In genomic region chr19:26604755-26605300, GRCm38 (mm10) we compare ENCODE assay signal across 8 mouse cellular contexts. TPM values are rescaled to one million over a fixed set of nuclear protein-coding genes. Genes with fewer than 3 reads are reported as not detected.
DNase-seq lines count a peak whose midpoint lies in the region; ATAC-seq and TF ChIP-seq lines count a peak whose summit lies in the region.

Gene Smarca2 (plus strand): TSS chr19:26605050.

- peaks cover 75% of the 10 kb centered on the region for H3K27me3 ChIP-seq in E14TG2a.4 (ENCODE audit: insufficient read depth, low read length)
- peaks cover 30% of the 10 kb centered on the region for H3K27me3 ChIP-seq in forebrain, embryonic 13.5 days
- H3K27me3 ChIP-seq in heart, postnatal 0 days (ENCODE audit: control insufficient read depth, insufficient read depth, low read length) = no peaks in the 10 kb centered on the region
- peaks cover 76% of the 10 kb centered on the region for H3K27me3 ChIP-seq in liver, embryonic 15.5 days
- peaks cover 30% of the 10 kb centered on the region for H3K27me3 ChIP-seq in neural tube, embryonic 11.5 days (ENCODE audit: control insufficient read depth, insufficient read depth, low read length)
- no peaks in the 10 kb centered on the region for H3K27me3 ChIP-seq in stomach, embryonic 16.5 days (ENCODE audit: control insufficient read depth, insufficient read depth, low read length)

- H3K4me2 ChIP-seq in forebrain, embryonic 13.5 days = peak within 1 kb of the TSS; percentile 100
- H3K4me2 ChIP-seq in heart, postnatal 0 days (ENCODE audit: low read depth, low read length) = peak within 1 kb of the TSS; percentile 99
- peak within 1 kb of the TSS; percentile 94 for H3K4me2 ChIP-seq in liver, embryonic 15.5 days
- H3K4me2 ChIP-seq in neural tube, embryonic 11.5 days (ENCODE audit: low read depth) = peak within 1 kb of the TSS; percentile 100
- peak within 1 kb of the TSS; percentile 98 for H3K4me2 ChIP-seq in stomach, embryonic 16.5 days (ENCODE audit: low read depth, low read length)

- peaks cover 28% of the 10 kb centered on the region for H3K4me1 ChIP-seq in E14TG2a.4 (replicated peaks; ENCODE audit: low read depth, low read length)
- peaks cover 34% of the 10 kb centered on the region for H3K4me1 ChIP-seq in forebrain, embryonic 13.5 days
- H3K4me1 ChIP-seq in heart, postnatal 0 days (ENCODE audit: control insufficient read depth, insufficient read depth) = peaks cover 11% of the 10 kb centered on the region
- peaks cover 29% of the 10 kb centered on the region for H3K4me1 ChIP-seq in liver, embryonic 15.5 days (replicated peaks)
- H3K4me1 ChIP-seq in neural tube, embryonic 11.5 days (ENCODE audit: control insufficient read depth, insufficient read depth, low read length) = peaks cover 14% of the 10 kb centered on the region
- 0 out of 2 replicates have a peak, but pooled peaks cover 7% of the 10 kb centered on the region for H3K4me1 ChIP-seq in stomach, embryonic 16.5 days (ENCODE audit: control insufficient read depth, insufficient read depth, low read length)

- no peaks in the 10 kb centered on the region for H3K36me3 ChIP-seq in E14TG2a.4 (ENCODE audit: insufficient read depth, low read length)
- H3K36me3 ChIP-seq in forebrain, embryonic 13.5 days (ENCODE audit: poor library complexity, severe bottlenecking) = no peaks in the 10 kb centered on the region
- no peaks in the 10 kb centered on the region for H3K36me3 ChIP-seq in heart, postnatal 0 days (replicated peaks; ENCODE audit: control insufficient read depth, insufficient read depth, low read length)
- no peaks in the 10 kb centered on the region for H3K36me3 ChIP-seq in liver, embryonic 15.5 days (replicated peaks)
- H3K36me3 ChIP-seq in neural tube, embryonic 11.5 days (ENCODE audit: control insufficient read depth, insufficient read depth, low read length) = no peaks in the 10 kb centered on the region
- H3K36me3 ChIP-seq in stomach, embryonic 16.5 days (ENCODE audit: control insufficient read depth, insufficient read depth, low read length) = no peaks in the 10 kb centered on the region

- no peak for TF ChIP-seq EP300 in heart, postnatal 0 days (IDR thresholded peaks at IDR 0.05; ENCODE audit: low read depth)

- peaks cover 23% of the 10 kb centered on the region for H3K9me3 ChIP-seq in E14TG2a.4 (ENCODE audit: low read length)
- no peaks in the 10 kb centered on the region for H3K9me3 ChIP-seq in forebrain, embryonic 13.5 days (replicated peaks)
- H3K9me3 ChIP-seq in heart, postnatal 0 days (replicated peaks; ENCODE audit: control insufficient read depth, low read length) = no peaks in the 10 kb centered on the region
- no peaks in the 10 kb centered on the region for H3K9me3 ChIP-seq in liver, embryonic 15.5 days (replicated peaks)
- H3K9me3 ChIP-seq in neural tube, embryonic 11.5 days (ENCODE audit: control insufficient read depth, low read length) = no peaks in the 10 kb centered on the region
- no peaks in the 10 kb centered on the region for H3K9me3 ChIP-seq in stomach, embryonic 16.5 days (replicated peaks; ENCODE audit: control insufficient read depth, low read length)

- ATAC-seq in cerebellum, adult (ENCODE audit: insufficient number of reproducible peaks, low FRiP score, low TSS enrichment) = peak; percentile 91
- ATAC-seq in forebrain, embryonic 13.5 days = peak; percentile 98
- peak; percentile 92 for ATAC-seq in heart, postnatal 0 days (ENCODE audit: insufficient read depth, low read depth)
- ATAC-seq in liver, embryonic 15.5 days (ENCODE audit: insufficient read depth) = peak; percentile 91
- ATAC-seq in neural tube, embryonic 11.5 days (ENCODE audit: insufficient read depth, low FRiP score, low TSS enrichment) = peak; percentile 90
- ATAC-seq in stomach, embryonic 16.5 days (ENCODE audit: insufficient read depth, low FRiP score) = peak; percentile 94

- under 1% methylated on average over 45 of the region's 45 CpGs for WGBS in forebrain, embryonic 13.5 days
- under 1% methylated on average over 44 of the region's 45 CpGs for WGBS in heart, postnatal 0 days
- WGBS in liver, embryonic 15.5 days (ENCODE audit: insufficient replicate concordance) = under 1% methylated on average over 45 of the region's 45 CpGs
- WGBS in neural tube, embryonic 11.5 days = 0% methylated on average over 45 of the region's 45 CpGs
- WGBS in stomach, embryonic 16.5 days = under 1% methylated on average over 45 of the region's 45 CpGs

- no peak for TF ChIP-seq CTCF in E14TG2a.4 (conservative IDR thresholded peaks at IDR 0.05; ENCODE audit: low read length)
- TF ChIP-seq CTCF in heart, postnatal 0 days (IDR thresholded peaks at IDR 0.05; ENCODE audit: low read depth) = no peak

- peak; percentile 96 for DNase-seq in heart, postnatal 0 days (ENCODE audit: low spot score)
- DNase-seq in kidney, postnatal 4 days = peak; percentile 97 to 99
- peak; percentile 97 for DNase-seq in neural tube, embryonic 11.5 days (ENCODE audit: low spot score)

- peak within 1 kb of the TSS; percentile 74 for H3K9ac ChIP-seq in forebrain, embryonic 13.5 days
- H3K9ac ChIP-seq in heart, postnatal 0 days (replicated peaks; ENCODE audit: low read depth, low read length) = peak within 1 kb of the TSS; percentile 65
- H3K9ac ChIP-seq in liver, embryonic 15.5 days = peak within 1 kb of the TSS; percentile 55
- peak within 1 kb of the TSS; percentile 36 for H3K9ac ChIP-seq in neural tube, embryonic 11.5 days (ENCODE audit: low read length)
- H3K9ac ChIP-seq in stomach, embryonic 16.5 days (ENCODE audit: low read length) = peak within 1 kb of the TSS; percentile 88

- H3K27ac ChIP-seq in forebrain, embryonic 13.5 days = peak within 1 kb of the TSS; percentile 92
- peak within 1 kb of the TSS; percentile 96 for H3K27ac ChIP-seq in heart, postnatal 0 days (ENCODE audit: low read depth)
- peak within 1 kb of the TSS; percentile 64 for H3K27ac ChIP-seq in liver, embryonic 15.5 days (replicated peaks)
- H3K27ac ChIP-seq in neural tube, embryonic 11.5 days (ENCODE audit: low read depth, low read length) = no peak within 1 kb of the TSS
- H3K27ac ChIP-seq in stomach, embryonic 16.5 days (ENCODE audit: low read length) = peak within 1 kb of the TSS; percentile 98

- peak within 1 kb of the TSS; percentile 83 for H3K4me3 ChIP-seq in E14TG2a.4 (replicated peaks; ENCODE audit: low read length)
- H3K4me3 ChIP-seq in forebrain, embryonic 13.5 days = peak within 1 kb of the TSS; percentile 75
- peak within 1 kb of the TSS; percentile 77 for H3K4me3 ChIP-seq in heart, postnatal 0 days (ENCODE audit: low read depth, low read length)
- peak within 1 kb of the TSS; percentile 65 for H3K4me3 ChIP-seq in liver, embryonic 15.5 days (replicated peaks)
- H3K4me3 ChIP-seq in neural tube, embryonic 11.5 days (ENCODE audit: low read depth, low read length) = peak within 1 kb of the TSS; percentile 48
- H3K4me3 ChIP-seq in stomach, embryonic 16.5 days (replicated peaks; ENCODE audit: low read length) = peak within 1 kb of the TSS; percentile 88

RNA-seq across cellular contexts. Expression of gene Smarca2, which starts in this region (rescaled TPM):
- polyA plus RNA-seq in forebrain, embryonic 13.5 days (2015; fragmentation: Nextera tagmentation; extraction: Ambion mirVana) = 83.4 and 84.5 TPM in 2 replicates
- 50.1 and 56.9 TPM in 2 replicates for total RNA-seq in heart, postnatal 0 days (2014; rRNA removed; ENCODE audit: low replicate concordance)
- polyA plus RNA-seq in heart, postnatal 0 days (2015; fragmentation: Nextera tagmentation; extraction: Ambion mirVana) = 21.3 and 21.7 TPM in 2 replicates
- polyA plus RNA-seq in liver, embryonic 15.5 days (2015; fragmentation: Nextera tagmentation; extraction: Ambion mirVana) = 3.7 and 5.1 TPM in 2 replicates
- polyA plus RNA-seq in neural tube, embryonic 11.5 days (2014; fragmentation: Nextera tagmentation; extraction: Ambion mirVana) = 26.1 and 28.6 TPM in 2 replicates
- 45.8 and 49.4 TPM in 2 replicates for polyA plus RNA-seq in stomach, embryonic 16.5 days (2015; fragmentation: Nextera tagmentation; extraction: Ambion mirVana)

Comparison
In these comparisons a context has a peak if more than half of its experiments do, and no peak if none do; other contexts are left out.
1. H3K9ac ChIP-seq: peak in every context shown above with its lines; median percentile 88 in stomach, embryonic 16.5 days; 74 in forebrain, embryonic 13.5 days; 65 in heart, postnatal 0 days; 55 in liver, embryonic 15.5 days; 36 in neural tube, embryonic 11.5 days.